Mouse (Mus musculus): Measurements from ENCODE around the gene Trit1.
"Not testable (repeated sequence)": the region's sequence is repeated elsewhere in the genome, so short reads cannot be mapped to it uniquely, and the experiment has no call there.

Gene Trit1

GRCm38 (mm10) chr4:122998537-122999262 lies 17.7 kb upstream of the Trit1 start:
- DNase-seq (ENCODE audit: low read depth, low spot score): peak; percentile 65

- no peak for DNase-seq (ENCODE audit: low read depth, low spot score)
These were observed 17.1 kb upstream of the Trit1 start for GRCm38 (mm10) chr4:122999263-122999691.

GRCm38 (mm10) chr4:123000130-123000529 lies 16.3 kb upstream of the Trit1 start:
- no peak for DNase-seq (ENCODE audit: low read depth, low spot score)

- DNase-seq (ENCODE audit: low read depth, low spot score): no peak
These were observed 15.6 kb upstream of the Trit1 start for GRCm38 (mm10) chr4:123000617-123001342.

- DNase-seq (ENCODE audit: low read depth, low spot score): peak; percentile 93
These were observed 11.1 kb upstream of the Trit1 start for GRCm38 (mm10) chr4:123005054-123005966.

GRCm38 (mm10) chr4:123012501-123012900 lies 3.9 kb upstream of the Trit1 start:
- not testable (repeated sequence) for DNase-seq (ENCODE audit: low read depth, low spot score)

- no peak for DNase-seq (ENCODE audit: low read depth, low spot score)
These were observed 3.0 kb upstream of the Trit1 start for GRCm38 (mm10) chr4:123013346-123013945.

GRCm38 (mm10) chr4:123013949-123014406 lies 2.4 kb upstream of the Trit1 start:
- peak; percentile 95 for DNase-seq (ENCODE audit: low read depth, low spot score)

- no peak for DNase-seq (ENCODE audit: low read depth, low spot score)
These were observed 1.7 kb upstream of the Trit1 start for GRCm38 (mm10) chr4:123014501-123015282.

- DNase-seq (ENCODE audit: low read depth, low spot score): no peak
These were observed 5.2 kb downstream of the Trit1 start for GRCm38 (mm10) chr4:123021591-123021990.

GRCm38 (mm10) chr4:123022896-123023295 lies 6.5 kb downstream of the Trit1 start:
- no peak for DNase-seq (ENCODE audit: low read depth, low spot score)

GRCm38 (mm10) chr4:123025418-123025817 lies 9.0 kb downstream of the Trit1 start:
- no peak for DNase-seq (ENCODE audit: low read depth, low spot score)

GRCm38 (mm10) chr4:123026161-123026560 lies 9.8 kb downstream of the Trit1 start:
- DNase-seq (ENCODE audit: low read depth, low spot score): no peak

- DNase-seq (ENCODE audit: low read depth, low spot score): no peak
These were observed 10.2 kb downstream of the Trit1 start for GRCm38 (mm10) chr4:123026597-123026996.

GRCm38 (mm10) chr4:123034841-123035240 lies 18.4 kb downstream of the Trit1 start:
- DNase-seq (ENCODE audit: low read depth, low spot score): no peak

- DNase-seq (ENCODE audit: low read depth, low spot score): no peak
These were observed 19.2 kb downstream of the Trit1 start for GRCm38 (mm10) chr4:123035636-123036035.

- no peak for DNase-seq (ENCODE audit: low read depth, low spot score)
These were observed 20.3 kb downstream of the Trit1 start for GRCm38 (mm10) chr4:123036710-123037109.

GRCm38 (mm10) chr4:123041131-123041530 lies 24.7 kb downstream of the Trit1 start:
- DNase-seq (ENCODE audit: low read depth, low spot score): no peak

- no peak for DNase-seq (ENCODE audit: low read depth, low spot score)
These were observed 27.5 kb downstream of the Trit1 start for GRCm38 (mm10) chr4:123043858-123044257.

- peak; percentile 26 for DNase-seq (ENCODE audit: low read depth, low spot score)
These were observed 28.4 kb downstream of the Trit1 start for GRCm38 (mm10) chr4:123044842-123045241.

GRCm38 (mm10) chr4:123046300-123046699 lies 29.9 kb downstream of the Trit1 start:
- DNase-seq (ENCODE audit: low read depth, low spot score): no peak
